Mouse (Mus musculus) kidney, postnatal 10 days (tissue): ENCODE data around the gene Pctp.
A peak's percentile ranks its signal among the peaks of the same experiment; 100 is the strongest.

Experiments used
- DNase-seq: peaks from one replicate; pipeline ENCODE4 v3.0.0; 2021; ENCODE audit warnings: mixed read lengths

The Pctp gene

GRCm38 (mm10) chr11:89971296-89971695 is 31.4 kb downstream of the Pctp start:
- no peak for DNase-seq

GRCm38 (mm10) chr11:89970726-89971125 is 32.0 kb downstream of the Pctp start:
- DNase-seq: no peak

- no peak for DNase-seq
Measured at GRCm38 (mm10) chr11:89969131-89969530, 33.6 kb downstream of the Pctp start.

- DNase-seq: no peak
Measured at GRCm38 (mm10) chr11:89950691-89951270, 51.9 kb downstream of the Pctp start.

- no peak for DNase-seq
Measured at GRCm38 (mm10) chr11:89947806-89948205, 54.9 kb downstream of the Pctp start.

GRCm38 (mm10) chr11:89945159-89945558 is 57.5 kb downstream of the Pctp start:
- no peak for DNase-seq

GRCm38 (mm10) chr11:89937241-89937640 is 65.5 kb downstream of the Pctp start:
- peak; percentile 16 for DNase-seq
